Mouse (Mus musculus) naive thymus-derived CD4-positive, alpha-beta T cell, adult 2 months (primary cell): ENCODE measurements around the gene Atp9a.
"Not testable (repeated sequence)": the region's sequence is repeated elsewhere in the genome, so short reads cannot be mapped to it uniquely, and the experiment has no call there.

Experiments used
- DNase-seq: peaks from one replicate; pipeline ENCODE4 v3.0.0-alpha.2; 2011; ENCODE audit warnings: low read depth

The Atp9a gene

GRCm38 (mm10) chr2:168742059-168742627 is at the start of gene Atp9a:
TSS of gene Atp9a (minus strand) at chr2:168742409.
- DNase-seq, result peak; percentile 70

- no peak for DNase-seq
These were observed 49.0 kb upstream of the Atp9a start for GRCm38 (mm10) chr2:168791115-168791802.

GRCm38 (mm10) chr2:168786174-168786573 is 44.0 kb upstream of the Atp9a start:
- no peak for DNase-seq

GRCm38 (mm10) chr2:168780596-168780995 is 38.4 kb upstream of the Atp9a start:
- DNase-seq, result no peak

- DNase-seq, result no peak
These were observed 37.8 kb upstream of the Atp9a start for GRCm38 (mm10) chr2:168780024-168780423.

- DNase-seq, result no peak
These were observed 35.3 kb upstream of the Atp9a start for GRCm38 (mm10) chr2:168777481-168777880.

- no peak for DNase-seq
These were observed 34.0 kb upstream of the Atp9a start for GRCm38 (mm10) chr2:168776238-168776637.

GRCm38 (mm10) chr2:168769259-168769658 is 27.1 kb upstream of the Atp9a start:
- no peak for DNase-seq

- DNase-seq, result no peak
These were observed 25.4 kb upstream of the Atp9a start, which contains the start of gene Sall4 for GRCm38 (mm10) chr2:168767582-168767981. TSS of gene Sall4 (minus strand) at chr2:168767943.

- no peak for DNase-seq
These were observed 24.5 kb upstream of the Atp9a start for GRCm38 (mm10) chr2:168766538-168767361.

GRCm38 (mm10) chr2:168765696-168766537 is 23.7 kb upstream of the Atp9a start:
- no peak for DNase-seq

- DNase-seq, result no peak
These were observed 23.0 kb upstream of the Atp9a start for GRCm38 (mm10) chr2:168765065-168765681.

- DNase-seq, result no peak
These were observed 22.3 kb upstream of the Atp9a start for GRCm38 (mm10) chr2:168764460-168764867.

GRCm38 (mm10) chr2:168763785-168764184 is 21.6 kb upstream of the Atp9a start:
- no peak for DNase-seq

GRCm38 (mm10) chr2:168762411-168762815 is 20.2 kb upstream of the Atp9a start:
- no peak for DNase-seq

GRCm38 (mm10) chr2:168761954-168762353 is 19.7 kb upstream of the Atp9a start:
- no peak for DNase-seq

- DNase-seq, result no peak
These were observed 18.9 kb upstream of the Atp9a start for GRCm38 (mm10) chr2:168761141-168761540.

- not testable (repeated sequence) for DNase-seq
These were observed 2.2 kb upstream of the Atp9a start for GRCm38 (mm10) chr2:168744406-168744805.

- peak; percentile 80 for DNase-seq
These were observed 440 bp upstream of the Atp9a start for GRCm38 (mm10) chr2:168742649-168743048.

GRCm38 (mm10) chr2:168741273-168742058 is 743 bp downstream of the Atp9a start:
- DNase-seq, result peak; percentile 67

GRCm38 (mm10) chr2:168740496-168740895 is 1.7 kb downstream of the Atp9a start:
- no peak for DNase-seq
